Mouse (Mus musculus): ENCODE measurements at regions not wholly inside any gene's neighbourhood (a gene's known extent, or its start where the extent isn't known, plus 50 kb on each side); places are given as distances from the start of the nearest gene placed in this dataset.

GRCm38 (mm10) chr14:100880103-100880502 is 320.0 kb downstream of the Prr30 start:
- 74% methylated on average over 2 of the region's 2 CpGs for WGBS
- H3K4me1 ChIP-seq (replicated peaks) = 0 out of 2 replicates have a peak, but pooled peaks cover 2% of the 10 kb centered on the region
- no peak overlapping the region for H3K9ac ChIP-seq
- H3K36me3 ChIP-seq = no peaks in the 10 kb centered on the region
- no peak overlapping the region for H3K4me3 ChIP-seq
- H3K9me3 ChIP-seq (replicated peaks) = no peaks in the 10 kb centered on the region
- no peak overlapping the region for H3K27ac ChIP-seq
- no peak for ATAC-seq (replicated peaks; ENCODE audit: insufficient number of reproducible peaks, insufficient read depth, low FRiP score, low read depth)
- no peaks in the 10 kb centered on the region for H3K27me3 ChIP-seq
- H3K4me2 ChIP-seq = no peak overlapping the region

- H3K4me3 ChIP-seq = no peak overlapping the region
- no peak overlapping the region for H3K9ac ChIP-seq
- H3K36me3 ChIP-seq = no peaks in the 10 kb centered on the region
- no peak overlapping the region for H3K4me2 ChIP-seq
- WGBS = 39% methylated on average over 3 of the region's 3 CpGs
- H3K4me1 ChIP-seq (replicated peaks) = no peaks in the 10 kb centered on the region
- no peak overlapping the region for H3K27ac ChIP-seq
- H3K9me3 ChIP-seq (replicated peaks) = no peaks in the 10 kb centered on the region
- no peak for ATAC-seq (replicated peaks; ENCODE audit: insufficient number of reproducible peaks, insufficient read depth, low FRiP score, low read depth)
- H3K27me3 ChIP-seq = no peaks in the 10 kb centered on the region
Measured at GRCm38 (mm10) chr14:100867790-100868189, 332.3 kb downstream of the Prr30 start.

- H3K9me3 ChIP-seq (replicated peaks) = no peaks in the 10 kb centered on the region
Measured at GRCm38 (mm10) chr14:100864792-100865191, 335.3 kb downstream of the Prr30 start.

GRCm38 (mm10) chr14:100864164-100864563 is 336.0 kb downstream of the Prr30 start:
- no peaks in the 10 kb centered on the region for H3K4me1 ChIP-seq (replicated peaks)
- no peak overlapping the region for H3K9ac ChIP-seq
- H3K4me3 ChIP-seq = no peak overlapping the region
- no peaks in the 10 kb centered on the region for H3K36me3 ChIP-seq
- H3K27ac ChIP-seq = no peak overlapping the region
- H3K4me2 ChIP-seq = no peak overlapping the region
- 82% methylated on average over 1 of the region's 1 CpGs for WGBS
- H3K9me3 ChIP-seq (replicated peaks) = no peaks in the 10 kb centered on the region
- no peaks in the 10 kb centered on the region for H3K27me3 ChIP-seq
- ATAC-seq (replicated peaks; ENCODE audit: insufficient number of reproducible peaks, insufficient read depth, low FRiP score, low read depth) = no peak

More at GRCm38 (mm10) chr14:100864792-100865191, 335.3 kb downstream of the Prr30 start:
- Histone ChIP-seq H3K27ac (no peak overlapping the region), H3K4me1 (replicated peaks) (no peaks in the 10 kb centered on the region), H3K4me3 (no peak overlapping the region), H3K9ac (no peak overlapping the region), H3K4me2 (no peak overlapping the region), H3K36me3 (no peaks in the 10 kb centered on the region), H3K27me3 (no peaks in the 10 kb centered on the region)
- no peak for ATAC-seq (replicated peaks; ENCODE audit: insufficient number of reproducible peaks, insufficient read depth, low FRiP score, low read depth)
- WGBS = 67% methylated on average over 2 of the region's 2 CpGs

- H3K27me3 ChIP-seq = no peaks in the 10 kb centered on the region
- H3K4me2 ChIP-seq = no peak overlapping the region
- no peak overlapping the region for H3K4me3 ChIP-seq
- 64% methylated on average over 3 of the region's 3 CpGs for WGBS
- no peak for ATAC-seq (replicated peaks; ENCODE audit: insufficient number of reproducible peaks, insufficient read depth, low FRiP score, low read depth)
- H3K4me1 ChIP-seq (replicated peaks) = no peaks in the 10 kb centered on the region
- H3K9ac ChIP-seq = no peak overlapping the region
- no peaks in the 10 kb centered on the region for H3K36me3 ChIP-seq
- no peaks in the 10 kb centered on the region for H3K9me3 ChIP-seq (replicated peaks)
- no peak overlapping the region for H3K27ac ChIP-seq
Measured at GRCm38 (mm10) chr14:100842828-100843227, 357.3 kb downstream of the Prr30 start.
